Comparison of ENCODE assay signal across 8 mouse cellular contexts in genomic region chr3:34691703-34692393, GRCm38 (mm10). TPM values are rescaled to one million over a fixed set of nuclear protein-coding genes. Genes with fewer than 3 reads are reported as not detected.
DNase-seq lines count a peak whose midpoint lies in the region; ATAC-seq lines count a peak whose summit lies in the region.

No protein-coding gene starts in this region.

- H3K27ac ChIP-seq in liver, embryonic 12.5 days = no peak overlapping the region

- H3K9me3 ChIP-seq in liver, embryonic 12.5 days (replicated peaks) = no peaks in the 10 kb centered on the region

- WGBS in liver, embryonic 12.5 days (ENCODE audit: insufficient replicate concordance) = 16% methylated on average over 20 of the region's 20 CpGs

- H3K36me3 ChIP-seq in liver, embryonic 12.5 days = no peaks in the 10 kb centered on the region

- peak overlapping the region; percentile 15; the same call in 1 of the 2 replicates for H3K4me3 ChIP-seq in liver, embryonic 12.5 days

- peak overlapping the region; percentile 44 for H3K4me2 ChIP-seq in liver, embryonic 12.5 days

- peaks cover 22% of the 10 kb centered on the region for H3K27me3 ChIP-seq in liver, embryonic 12.5 days (replicated peaks)

- DNase-seq in cerebellum, adult 11-12 months = peak; percentile 4
- DNase-seq in cerebellum, adult 9-10 months = no peak
- no peak for DNase-seq in liver
- peak; percentile 14 to 22 for DNase-seq in frontal cortex, postnatal 14 days (ENCODE audit: low spot score in 2 of 2)
- peak; percentile 65 for DNase-seq in mesoderm, embryonic 11.5 days (ENCODE audit: low read depth, low spot score)
- no peak for DNase-seq in thymus, adult 18-20 months
- no peak for DNase-seq in urinary bladder, postnatal 25 days (ENCODE audit: low spot score)

- no peaks in the 10 kb centered on the region for H3K4me1 ChIP-seq in liver, embryonic 12.5 days

- no peak overlapping the region for H3K9ac ChIP-seq in liver, embryonic 12.5 days

- no peak for ATAC-seq in liver, embryonic 12.5 days

RNA-seq across cellular contexts. Expression of gene Sox2, which starts 41.6 kb away (rescaled TPM):
- not detected in 2 replicates for polyA plus RNA-seq in liver, embryonic 12.5 days (2016; fragmentation: Nextera tagmentation; extraction: Ambion mirVana)

Comparison
In these comparisons a context has a peak if more than half of its experiments do, and no peak if none do; other contexts are left out.
1. DNase-seq: peak in cerebellum, adult 11-12 months (single experiment), frontal cortex, postnatal 14 days (2 of 2) and mesoderm, embryonic 11.5 days (single experiment); none in cerebellum, adult 9-10 months (single experiment), liver (single experiment), thymus, adult 18-20 months (0 of 2) and urinary bladder, postnatal 25 days (single experiment).